Mouse (Mus musculus) small intestine, adult 2 months (tissue): Measurements from ENCODE around the gene Btnl4.

Experiments
- CTCF ChIP-seq: fragments of 200-500 bp; IDR thresholded peaks from 2 replicates; pipeline ENCODE4 v1.5.1; 2012; ENCODE audit warnings: low read depth, mild to moderate bottlenecking, control low read depth, inconsistent platforms, low read length, moderate library complexity, mixed read lengths; ENCODE audit not compliant: insufficient replicate concordance, insufficient read length; ENCODE audit errors: extremely low read depth
- POLR2A ChIP-seq: fragments of 200-500 bp; IDR thresholded peaks from 2 replicates; pipeline ENCODE4 v1.6.1; 2012; ENCODE audit warnings: low read depth, mild to moderate bottlenecking, control low read depth, inconsistent platforms, low read length, moderate library complexity

GRCm38 (mm10) chr17:34492796-34493195 is 15.7 kb upstream of the Btnl4 start:
- no peak for TF ChIP-seq CTCF
- no peak for TF ChIP-seq POLR2A
